Mouse (Mus musculus) olfactory bulb, adult 2 months (tissue): ENCODE results near the gene Sar1b.

ENCODE experiments used
- CTCF ChIP-seq: fragments of 200-500 bp; IDR thresholded peaks from 2 replicates; pipeline ENCODE4 v1.5.1; 2012; ENCODE audit warnings: low read depth, mild to moderate bottlenecking, low read length, moderate library complexity; ENCODE audit not compliant: insufficient read depth
- POLR2A ChIP-seq: fragments of 200-500 bp; IDR thresholded peaks from 2 replicates; pipeline ENCODE4 v1.6.1; 2012; ENCODE audit warnings: mild to moderate bottlenecking, low read depth, low read length, moderate library complexity; ENCODE audit not compliant: insufficient read depth

DNA sequence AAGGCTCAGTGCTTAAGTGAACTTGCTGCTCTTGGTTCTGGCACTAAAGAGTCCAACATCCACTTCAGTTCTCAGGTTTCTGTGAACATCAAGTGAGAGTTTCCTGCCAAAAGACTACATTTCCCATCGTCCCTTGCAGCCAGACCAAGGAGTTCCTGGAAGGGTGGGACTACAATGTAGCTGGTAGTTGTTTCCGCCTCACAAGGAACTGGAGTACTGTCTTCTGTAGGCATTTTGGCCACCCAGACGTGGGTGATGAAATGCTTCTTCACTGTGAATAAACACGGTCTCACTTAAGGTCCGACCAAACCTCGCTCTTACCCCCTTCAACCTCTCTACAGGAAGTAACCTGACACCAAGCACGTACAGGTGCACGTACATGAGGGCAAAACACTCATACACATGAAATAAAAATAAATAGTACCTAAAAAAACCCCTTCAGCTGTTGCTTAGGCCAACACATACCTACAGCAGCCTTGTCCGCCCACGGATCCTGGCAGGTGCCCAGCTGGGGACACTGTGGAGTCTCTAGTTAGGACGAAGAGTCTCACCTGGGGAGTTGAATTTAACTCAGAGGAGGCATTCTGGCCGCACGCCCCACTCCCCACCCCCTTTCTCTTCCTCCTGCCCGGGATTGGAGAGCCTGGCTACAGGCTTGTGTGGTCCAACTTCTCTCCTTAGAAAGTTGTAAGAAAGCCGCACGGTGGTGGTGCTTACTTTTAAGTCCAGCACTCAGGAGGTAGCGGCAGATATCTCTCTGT, 41.9 kb downstream of the Sar1b start:
- TF ChIP-seq CTCF: no peak
- TF ChIP-seq POLR2A: no peak; the same call in 1 of the 2 replicates
